Mouse (Mus musculus): ENCODE measurements at regions not wholly inside any gene's neighbourhood (a gene's known extent, or its start where the extent isn't known, plus 50 kb on each side); places are given as distances from the start of the nearest gene placed in this dataset.
"Not testable (repeated sequence)": the region's sequence is repeated elsewhere in the genome, so short reads cannot be mapped to it uniquely, and the experiment has no call there.

GRCm38 (mm10) chr2:48315306-48315705 lies 498.6 kb upstream of the Acvr2a start:
- DNase-seq: no peak

- DNase-seq: no peak
These were observed 497.6 kb upstream of the Acvr2a start for GRCm38 (mm10) chr2:48316180-48316889.

- no peak for DNase-seq
These were observed 496.1 kb upstream of the Acvr2a start for GRCm38 (mm10) chr2:48317821-48318220.

GRCm38 (mm10) chr2:48318384-48319030 lies 495.4 kb upstream of the Acvr2a start:
- DNase-seq: no peak

GRCm38 (mm10) chr2:48321471-48321870 lies 492.4 kb upstream of the Acvr2a start:
- DNase-seq: no peak

GRCm38 (mm10) chr2:48322278-48322677 lies 491.6 kb upstream of the Acvr2a start:
- DNase-seq: no peak

GRCm38 (mm10) chr2:48328204-48328603 lies 485.7 kb upstream of the Acvr2a start:
- no peak for DNase-seq

- DNase-seq: no peak
These were observed 481.1 kb upstream of the Acvr2a start for GRCm38 (mm10) chr2:48332783-48333182.

- no peak for DNase-seq
These were observed 465.9 kb upstream of the Acvr2a start for GRCm38 (mm10) chr2:48348021-48348420.

GRCm38 (mm10) chr2:48349794-48350193 lies 464.1 kb upstream of the Acvr2a start:
- DNase-seq: no peak

GRCm38 (mm10) chr2:48350206-48350605 lies 463.7 kb upstream of the Acvr2a start:
- no peak for DNase-seq

GRCm38 (mm10) chr2:48371572-48371971 lies 442.3 kb upstream of the Acvr2a start:
- not testable (repeated sequence) for DNase-seq

- DNase-seq: no peak
These were observed 440.8 kb upstream of the Acvr2a start for GRCm38 (mm10) chr2:48373086-48373485.

- DNase-seq: no peak
These were observed 439.6 kb upstream of the Acvr2a start for GRCm38 (mm10) chr2:48374302-48374701.

- DNase-seq: no peak
These were observed 435.7 kb upstream of the Acvr2a start for GRCm38 (mm10) chr2:48378160-48378559.

- no peak for DNase-seq
These were observed 435.2 kb upstream of the Acvr2a start for GRCm38 (mm10) chr2:48378749-48379148.

GRCm38 (mm10) chr2:48380140-48380539 lies 433.8 kb upstream of the Acvr2a start:
- no peak for DNase-seq

GRCm38 (mm10) chr2:48380786-48381185 lies 433.1 kb upstream of the Acvr2a start:
- DNase-seq: no peak

GRCm38 (mm10) chr2:48381481-48382075 lies 432.3 kb upstream of the Acvr2a start:
- no peak for DNase-seq

GRCm38 (mm10) chr2:48398504-48398903 lies 415.4 kb upstream of the Acvr2a start:
- no peak for DNase-seq

- no peak for DNase-seq
These were observed 414.7 kb upstream of the Acvr2a start for GRCm38 (mm10) chr2:48399191-48399590.

GRCm38 (mm10) chr2:48402813-48403212 lies 411.1 kb upstream of the Acvr2a start:
- no peak for DNase-seq

GRCm38 (mm10) chr2:48404460-48404859 lies 409.4 kb upstream of the Acvr2a start:
- DNase-seq: no peak

GRCm38 (mm10) chr2:48407876-48408275 lies 406.0 kb upstream of the Acvr2a start:
- DNase-seq: no peak
